Mouse (Mus musculus) cortical plate, adult 2 months (tissue): ENCODE measurements around the gene Kcnrg.

ENCODE experiments used
- CTCF ChIP-seq: fragments of 200-500 bp; IDR thresholded peaks from 2 replicates; pipeline ENCODE4 v1.5.1; 2011; ENCODE audit warnings: mild to moderate bottlenecking, control low read depth, low read length; ENCODE audit not compliant: insufficient read depth; ENCODE audit errors: extremely low read depth
- POLR2A ChIP-seq: fragments of 200-500 bp; IDR thresholded peaks from 2 replicates; pipeline ENCODE4 v1.6.1; 2011; ENCODE audit warnings: mild to moderate bottlenecking, low read length, control low read depth; ENCODE audit not compliant: insufficient read depth; ENCODE audit errors: extremely low read depth

DNA sequence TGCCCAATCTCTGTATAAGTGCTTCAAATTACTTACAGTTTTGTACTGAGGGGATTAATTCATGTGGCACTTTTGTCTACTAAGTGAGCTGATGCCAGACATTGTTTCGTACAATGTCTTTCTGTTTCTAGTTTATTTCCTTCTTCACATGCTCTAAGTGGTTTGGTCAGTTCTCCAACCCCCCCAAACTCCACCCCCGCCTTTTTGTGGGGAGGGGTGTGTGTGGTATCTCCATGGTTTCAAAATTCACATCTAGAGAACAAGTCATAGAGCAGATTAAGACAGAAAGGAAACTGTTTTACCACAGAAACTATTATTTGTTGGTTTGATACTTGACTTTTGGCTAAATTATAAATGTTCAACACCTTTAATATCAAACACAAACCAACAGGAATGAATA, 13.1 kb downstream of the Kcnrg start:
- no peak for TF ChIP-seq POLR2A
- TF ChIP-seq CTCF = no peak
